Mouse (Mus musculus) forebrain, embryonic 14.5 days (tissue): ENCODE measurements at regions not wholly inside any gene's neighbourhood (a gene's known extent, or its start where the extent isn't known, plus 50 kb on each side); places are given as distances from the start of the nearest gene placed in this dataset.

Experiments
- ATAC-seq: fragments of 200-750 bp; cut with Nextera tagmentation; 2 replicates; pipeline ENCODE4 v1.8.0; 2017; ENCODE audit warnings: mild to moderate bottlenecking, moderate library complexity
- DNase-seq: peaks from one replicate; pipeline ENCODE4 v3.0.0-alpha.2; 2015; ENCODE audit warnings: low spot score
- H3K27ac ChIP-seq: fragments of 300-500 bp; sonication (generic); 2 replicates; pipeline ENCODE4 v1.5.1; 2014; ENCODE audit warnings: low read depth, mild to moderate bottlenecking, control low read depth, low read length, moderate library complexity
- H3K27me3 ChIP-seq: fragments of 300-500 bp; sonication (generic); replicated peaks from 2 replicates; pipeline ENCODE4 v1.6.1; 2014; ENCODE audit warnings: low read length, control low read depth, mixed read lengths; ENCODE audit not compliant: control insufficient read depth, insufficient read depth
- H3K36me3 ChIP-seq: fragments of 300-500 bp; sonication (generic); 2 replicates; pipeline ENCODE4 v1.6.1; 2014; ENCODE audit warnings: low read length, control low read depth; ENCODE audit not compliant: control insufficient read depth, insufficient read depth
- H3K4me1 ChIP-seq: fragments of 300-500 bp; sonication (generic); 2 replicates; pipeline ENCODE4 v1.6.1; 2014; ENCODE audit warnings: antibody characterized with exemption, low read length, control low read depth; ENCODE audit not compliant: control insufficient read depth, insufficient read depth
- H3K4me2 ChIP-seq: fragments of 300-500 bp; sonication (generic); 2 replicates; pipeline ENCODE4 v1.6.1; 2014; ENCODE audit warnings: mild to moderate bottlenecking, control low read depth, low read length
- H3K4me3 ChIP-seq: fragments of 300-500 bp; sonication (generic); 2 replicates; pipeline ENCODE4 v1.5.1; 2014; ENCODE audit warnings: low read depth, low read length, control low read depth
- H3K9ac ChIP-seq: fragments of 300-500 bp; sonication (generic); 2 replicates; pipeline ENCODE4 v1.6.1; 2014; ENCODE audit warnings: mild to moderate bottlenecking, low read length, control low read depth, moderate library complexity
- H3K9me3 ChIP-seq: fragments of 300-500 bp; sonication (generic); replicated peaks from 2 replicates; pipeline ENCODE4 v1.6.1; 2016; ENCODE audit warnings: low read length, control low read depth, mixed read lengths; ENCODE audit not compliant: control insufficient read depth
- WGBS: fragments of 180-500 bp; shearing (Covaris S2); extraction: QIAGEN DNeasy Blood & Tissue Kit; methylation state at CpG from one replicate; pipeline ENCODE4 v1.1.7; 2014; 5-methylcytosine and 5-hydroxymethylcytosine counted together

DNA sequence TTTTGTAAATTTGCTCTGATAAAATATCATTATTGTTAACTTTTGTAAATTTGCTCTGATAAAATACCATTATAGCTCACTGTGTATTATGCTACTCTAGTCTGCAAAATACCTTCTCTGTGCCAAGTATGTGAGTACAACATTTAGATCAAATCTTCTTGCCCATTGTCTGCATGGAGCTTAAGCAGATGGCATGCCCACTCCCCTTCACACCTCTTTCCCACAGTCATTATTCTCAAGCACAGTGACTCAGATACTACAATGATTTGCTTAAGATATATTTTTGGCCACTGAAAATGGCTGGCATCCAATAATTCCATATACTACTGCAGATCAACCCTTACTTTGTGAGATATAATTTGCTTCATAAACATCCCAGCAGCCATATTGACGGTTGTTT lies 533.6 kb upstream of the Cntn4 start:
- Histone ChIP-seq H3K27ac (no peak overlapping the region), H3K36me3 (no peaks in the 10 kb centered on the region), H3K27me3 (no peaks in the 10 kb centered on the region), H3K4me2 (no peak overlapping the region), H3K4me3 (no peak overlapping the region), H3K9me3 (no peaks in the 10 kb centered on the region), H3K4me1 (no peaks in the 10 kb centered on the region), H3K9ac (no peak overlapping the region)
- no peak for ATAC-seq
- 79% methylated on average over 1 of the region's 1 CpGs for WGBS
- DNase-seq = peak; percentile 1
